Mouse (Mus musculus): ENCODE data around the gene Gm17727.

DNA sequence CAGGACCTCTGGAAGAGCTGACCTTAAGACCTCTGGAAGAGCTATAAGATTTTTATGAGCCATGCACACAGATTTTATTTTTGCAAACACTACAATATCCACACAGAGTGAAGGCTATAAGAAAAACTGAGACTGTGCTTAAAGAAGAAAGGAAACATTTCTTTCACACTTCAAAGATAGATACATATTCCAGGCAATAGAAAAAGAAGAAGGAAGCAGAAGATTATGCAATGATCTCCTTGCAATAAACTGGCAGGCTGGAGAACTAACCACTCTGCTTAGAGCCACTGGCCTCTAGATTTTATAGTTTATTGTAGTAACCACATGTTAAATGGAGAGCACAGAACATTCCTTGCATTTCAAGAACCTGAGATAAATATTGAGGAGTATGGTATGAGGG, 21.1 kb downstream of the Gm17727 start:
- no peak for TF ChIP-seq MAFK (IDR thresholded peaks at IDR 0.05; ENCODE audit: insufficient read depth, low read depth, low read length)
- TF ChIP-seq ZC3H11A (IDR thresholded peaks at IDR 0.05; ENCODE audit: borderline replicate concordance, low read depth, low read length): no peak
- no peak for TF ChIP-seq ZNF384 (IDR thresholded peaks at IDR 0.05; ENCODE audit: low read depth, low read length)
- TF ChIP-seq HCFC1 (IDR thresholded peaks at IDR 0.05; ENCODE audit: borderline replicate concordance, insufficient read depth, low read length): no peak
- no peak for TF ChIP-seq CHD2 (IDR thresholded peaks at IDR 0.05; ENCODE audit: low read depth, low read length)

All from ES-E14 (cell line).